Mouse (Mus musculus) liver, embryonic 14.5 days (tissue): ENCODE results near the gene Arhgef19. TPM values are rescaled to one million over a fixed set of nuclear protein-coding genes. Genes with fewer than 3 reads are reported as not detected.

Experiments
- ATAC-seq: fragments of 200-750 bp; cut with Nextera tagmentation; 2 replicates; pipeline ENCODE4 v1.8.0; 2017; ENCODE audit warnings: moderate number of reproducible peaks, mild to moderate bottlenecking, moderate library complexity; ENCODE audit not compliant: insufficient read depth
- DNase-seq, 3 experiments: peaks; one replicate each; pipeline ENCODE4 v3.0.0-alpha.2; 2012 to 2013; ENCODE audit warnings: low read depth in 3 of 3, low spot score in 3 of 3
- H3K27ac ChIP-seq: fragments of 300-500 bp; sonication (generic); 2 replicates; pipeline ENCODE4 v1.5.1; 2014; ENCODE audit warnings: moderate library complexity, mild to moderate bottlenecking, control low read depth, inconsistent platforms
- H3K27me3 ChIP-seq: fragments of 300-500 bp; sonication (generic); 2 replicates; pipeline ENCODE4 v1.6.1; 2014; ENCODE audit warnings: mild to moderate bottlenecking, low read length, moderate library complexity; ENCODE audit not compliant: control insufficient read depth, insufficient read depth
- H3K36me3 ChIP-seq: fragments of 300-500 bp; sonication (generic); replicated peaks from 2 replicates; pipeline ENCODE4 v1.6.1; 2014; ENCODE audit warnings: low read depth; ENCODE audit not compliant: control insufficient read depth, insufficient read depth
- H3K4me1 ChIP-seq, 2 experiments: fragments of 200-500 bp in 1 of 2; fragments of 300-500 bp in 1 of 2; sonication (generic) in 1 of 2; replicated peaks; 2 replicates each; pipeline ENCODE4 v1.6.1; 2012 to 2014; ENCODE audit warnings: antibody characterized with exemption in 1 of 2, inconsistent platforms in 1 of 2, low read length in 1 of 2; ENCODE audit not compliant: control insufficient read depth in 2 of 2, insufficient read depth in 2 of 2
- H3K4me2 ChIP-seq: fragments of 300-500 bp; sonication (generic); 2 replicates; pipeline ENCODE4 v1.6.1; 2014; ENCODE audit warnings: low read depth, mild to moderate bottlenecking, control low read depth, moderate library complexity
- H3K4me3 ChIP-seq, 2 experiments: fragments of 200-500 bp in 1 of 2; fragments of 300-500 bp in 1 of 2; sonication (generic) in 1 of 2; 2 replicates each; pipeline ENCODE4 v1.5.1; 2012 to 2014; ENCODE audit warnings: low read depth in 2 of 2, low read length in 2 of 2, mild to moderate bottlenecking in 2 of 2, control low read depth in 1 of 2, inconsistent platforms in 1 of 2, moderate library complexity in 1 of 2; ENCODE audit not compliant: insufficient read depth in 1 of 2
- H3K9ac ChIP-seq: fragments of 300-500 bp; sonication (generic); replicated peaks from 2 replicates; pipeline ENCODE4 v1.6.1; 2014; ENCODE audit warnings: mild to moderate bottlenecking, control low read depth, moderate library complexity
- H3K9me3 ChIP-seq: fragments of 300-500 bp; sonication (generic); 2 replicates; pipeline ENCODE4 v1.6.1; 2016; ENCODE audit warnings: low read length, mixed read lengths; ENCODE audit not compliant: control insufficient read depth
- CTCF ChIP-seq: IDR thresholded peaks from 2 replicates; pipeline ENCODE4 v1.5.1; 2016; ENCODE audit warnings: antibody characterized with exemption, low read depth, control low read depth
- EP300 ChIP-seq: IDR thresholded peaks from 2 replicates; pipeline ENCODE4 v1.6.1; 2016; ENCODE audit warnings: antibody characterized with exemption, low read depth
- WGBS: fragments of 180-500 bp; shearing (Covaris S2); extraction: QIAGEN DNeasy Blood & Tissue Kit; methylation state at CpG from one replicate; pipeline ENCODE4 v1.1.7; 2014; ENCODE audit not compliant: insufficient replicate concordance; 5-methylcytosine and 5-hydroxymethylcytosine counted together
- polyA plus RNA-seq, 2 experiments: library from polyadenylated mRNA; depleted of rRNA in 1 of 2; stranded (reverse) in 1 of 2; unstranded in 1 of 2; fragments of >200 nt; fragmentation: Nextera tagmentation in 1 of 2; extraction: Ambion mirVana in 1 of 2; gene quantifications; 2 replicates each; pipeline versions ENCODE4 v1.2.1 to v1.2.3; 2012 to 2014

Arhgef19 gene
- polyA plus RNA-seq, 2 experiments = 0.72 to 0.88 TPM

GRCm38 (mm10) chr4:141286860-141287517 lies 47.7 kb downstream of the Arhgef19 start:
- 8% methylated on average over 20 of the region's 20 CpGs for WGBS

GRCm38 (mm10) chr4:141287518-141288004 lies 48.3 kb downstream of the Arhgef19 start:
- TF ChIP-seq EP300 (no peak), CTCF (no peak)
- ATAC-seq (peak; percentile 31; the same call in 1 of the 2 replicates), DNase-seq (no peak)
- Histone ChIP-seq H3K4me1 (peaks cover 0 to 11% of the 10 kb centered on the region in 2 experiments; a peak in 2 of 4 replicates), H3K27me3 (peaks cover 24% of the 10 kb centered on the region), H3K36me3 (no peaks in the 10 kb centered on the region), H3K27ac (no peak overlapping the region), H3K4me3 (no peak overlapping the region), H3K9me3 (no peaks in the 10 kb centered on the region), H3K4me2 (peak overlapping the region; percentile 18), H3K9ac (no peak overlapping the region)
- 4% methylated on average over 15 of the region's 15 CpGs for WGBS

More at GRCm38 (mm10) chr4:141286860-141287517, 47.7 kb downstream of the Arhgef19 start:
- no peak overlapping the region for H3K27ac ChIP-seq
- no peak overlapping the region for H3K9ac ChIP-seq
- H3K36me3 ChIP-seq = no peaks in the 10 kb centered on the region
- no peak for TF ChIP-seq CTCF
- TF ChIP-seq EP300 = no peak
- no peaks in the 10 kb centered on the region for H3K9me3 ChIP-seq
- peak overlapping the region; percentile 18 for H3K4me2 ChIP-seq
- ATAC-seq (no peak; the same call in 1 of the 2 replicates), DNase-seq (no peak)
- H3K4me3 ChIP-seq = no peak overlapping the region
- peaks cover 0 to 14% of the 10 kb centered on the region in 2 experiments; a peak in 2 of 4 replicates for H3K4me1 ChIP-seq
- peaks cover 20% of the 10 kb centered on the region for H3K27me3 ChIP-seq

GRCm38 (mm10) chr4:141288152-141288551 lies 48.9 kb downstream of the Arhgef19 start:
- peaks cover 28% of the 10 kb centered on the region for H3K27me3 ChIP-seq
- H3K36me3 ChIP-seq = no peaks in the 10 kb centered on the region
- H3K27ac ChIP-seq = no peak overlapping the region
- no peak overlapping the region for H3K4me3 ChIP-seq
- H3K4me2 ChIP-seq = no peak overlapping the region
- ATAC-seq = no peak
- DNase-seq = no peak
- TF ChIP-seq CTCF = no peak
- TF ChIP-seq EP300 = no peak
- H3K9me3 ChIP-seq = no peaks in the 10 kb centered on the region
- WGBS = 46% methylated on average over 8 of the region's 8 CpGs
- H3K4me1 ChIP-seq = peaks cover 0 to 11% of the 10 kb centered on the region in 2 experiments; a peak in 2 of 4 replicates
- no peak overlapping the region for H3K9ac ChIP-seq

- Histone ChIP-seq H3K4me3 (peak overlapping the region in 1 of 2 experiments; percentile 26; a peak in 2 of 4 replicates), H3K36me3 (no peaks in the 10 kb centered on the region), H3K27me3 (peaks cover 30% of the 10 kb centered on the region), H3K4me1 (peaks cover 0 to 8% of the 10 kb centered on the region in 2 experiments; a peak in 2 of 4 replicates), H3K27ac (no peak overlapping the region), H3K9ac (no peak overlapping the region), H3K9me3 (no peaks in the 10 kb centered on the region), H3K4me2 (peak overlapping the region; percentile 43)
- TF ChIP-seq CTCF = no peak
- no peak for TF ChIP-seq EP300
- ATAC-seq (peak; percentile 17; the same call in 1 of the 2 replicates), DNase-seq (no peak)
- WGBS = 1% methylated on average over 44 of the region's 47 CpGs
These were observed 52.5 kb downstream of the Arhgef19 start for GRCm38 (mm10) chr4:141291571-141292375.

- no peak for ATAC-seq
- H3K9me3 ChIP-seq = no peaks in the 10 kb centered on the region
- no peak overlapping the region for H3K27ac ChIP-seq
- H3K27me3 ChIP-seq = peaks cover 38% of the 10 kb centered on the region
- no peak overlapping the region for H3K4me3 ChIP-seq
- TF ChIP-seq CTCF = no peak
- no peak for TF ChIP-seq EP300
- 10% methylated on average over 13 of the region's 15 CpGs for WGBS
- H3K9ac ChIP-seq = no peak overlapping the region
- DNase-seq = no peak
- no peaks in the 10 kb centered on the region for H3K36me3 ChIP-seq
- peak overlapping the region; percentile 18; the same call in 1 of the 2 replicates for H3K4me2 ChIP-seq
- no peaks in the 10 kb centered on the region; a peak in 1 of 4 replicates for H3K4me1 ChIP-seq
These were observed 56.5 kb downstream of the Arhgef19 start for GRCm38 (mm10) chr4:141295774-141296186.
